9 mouse cellular contexts compared by ENCODE assay signal in genomic region chr10:91249681-91250195, GRCm38 (mm10).
A peak's percentile ranks its signal among the peaks of the same experiment; 100 is the strongest.
DNase-seq lines count a peak whose midpoint lies in the region; ATAC-seq and TF ChIP-seq lines count a peak whose summit lies in the region.
"Had no signal": no experiment of that assay in that cellular context is flagged by ENCODE, and none has a peak within 500 bp of the region (broad histone marks: within the 10 kb centered on the region; RNA-seq: fewer than 3 reads in every experiment).

No protein-coding gene starts in this region.

- H3K27me3 ChIP-seq in heart, embryonic 11.5 days (ENCODE audit: control insufficient read depth, insufficient read depth, low read length), result no peaks in the 10 kb centered on the region
- H3K27me3 ChIP-seq in lung, embryonic 16.5 days (ENCODE audit: control insufficient read depth, insufficient read depth, low read depth, low read length), result no peaks in the 10 kb centered on the region
- no peaks in the 10 kb centered on the region; the same call in 1 of the 2 replicates for H3K27me3 ChIP-seq in forebrain, postnatal 0 days (ENCODE audit: insufficient read depth, low read length)
- H3K27me3 ChIP-seq in neural tube, embryonic 13.5 days, result no peaks in the 10 kb centered on the region

- no peaks in the 10 kb centered on the region for H3K4me1 ChIP-seq in heart, embryonic 11.5 days (ENCODE audit: control insufficient read depth, insufficient read depth, low read length)
- H3K4me1 ChIP-seq in lung, embryonic 16.5 days (replicated peaks; ENCODE audit: control insufficient read depth, insufficient read depth, low read length), result no peaks in the 10 kb centered on the region
- H3K4me1 ChIP-seq in forebrain, postnatal 0 days (ENCODE audit: insufficient read depth), result no peaks in the 10 kb centered on the region
- peaks cover 4% of the 10 kb centered on the region; the same call in 1 of the 2 replicates for H3K4me1 ChIP-seq in neural tube, embryonic 13.5 days (replicated peaks)

- WGBS in heart, embryonic 11.5 days (ENCODE audit: insufficient replicate concordance), result 56% methylated on average over 18 of the region's 18 CpGs
- 41% methylated on average over 18 of the region's 18 CpGs for WGBS in lung, embryonic 16.5 days
- WGBS in forebrain, postnatal 0 days, result 38% methylated on average over 18 of the region's 18 CpGs
- WGBS in neural tube, embryonic 13.5 days, result 28% methylated on average over 18 of the region's 18 CpGs

- H3K4me2 ChIP-seq in heart, embryonic 11.5 days, result peak overlapping the region; percentile 21
- peak overlapping the region; percentile 37 for H3K4me2 ChIP-seq in lung, embryonic 16.5 days (ENCODE audit: low read depth, low read length)
- peak overlapping the region; percentile 23; the same call in 1 of the 2 replicates for H3K4me2 ChIP-seq in forebrain, postnatal 0 days (ENCODE audit: low read depth)
- peak overlapping the region; percentile 42 for H3K4me2 ChIP-seq in neural tube, embryonic 13.5 days

- H3K36me3 ChIP-seq in heart, embryonic 11.5 days (ENCODE audit: control insufficient read depth, insufficient read depth, low read length), result no peaks in the 10 kb centered on the region
- H3K36me3 ChIP-seq in lung, embryonic 16.5 days (ENCODE audit: control insufficient read depth, insufficient read depth, low read length), result no peaks in the 10 kb centered on the region
- no peaks in the 10 kb centered on the region for H3K36me3 ChIP-seq in forebrain, postnatal 0 days (ENCODE audit: insufficient read depth)
- no peaks in the 10 kb centered on the region for H3K36me3 ChIP-seq in neural tube, embryonic 13.5 days

- H3K27ac ChIP-seq in heart, embryonic 11.5 days (ENCODE audit: low read depth, low read length), result no peak overlapping the region
- no peak overlapping the region for H3K27ac ChIP-seq in lung, embryonic 16.5 days (ENCODE audit: low read length)
- H3K27ac ChIP-seq in forebrain, postnatal 0 days (ENCODE audit: low read depth, low read length), result no peak overlapping the region
- no peak overlapping the region for H3K27ac ChIP-seq in neural tube, embryonic 13.5 days (replicated peaks)

- no peak overlapping the region; the same call in 1 of the 2 replicates for H3K4me3 ChIP-seq in heart, embryonic 11.5 days (ENCODE audit: low read depth, low read length)
- H3K4me3 ChIP-seq in lung, embryonic 16.5 days (ENCODE audit: low read length), result peak overlapping the region; percentile 26
- no peak overlapping the region for H3K4me3 ChIP-seq in forebrain, postnatal 0 days (ENCODE audit: low read depth, low read length)
- no peak overlapping the region; the same call in 1 of the 2 replicates for H3K4me3 ChIP-seq in neural tube, embryonic 13.5 days

- intact Hi-C loops in heart, postnatal 14 days (cut with DNase I), result no loop called here

- no peak for TF ChIP-seq CTCF in forebrain, postnatal 0 days (IDR thresholded peaks at IDR 0.05; ENCODE audit: low read depth)

- no peak for ATAC-seq in heart, embryonic 11.5 days (replicated peaks; ENCODE audit: insufficient number of reproducible peaks, low FRiP score, low TSS enrichment)
- ATAC-seq in lung, embryonic 16.5 days (ENCODE audit: low read depth), result no peak
- ATAC-seq in forebrain, postnatal 0 days, result no peak
- peak; percentile 53; the same call in 1 of the 2 replicates for ATAC-seq in neural tube, embryonic 13.5 days (ENCODE audit: low read depth)

- DNase-seq in heart, postnatal 14 days, result no peak
- DNase-seq in lung, adult 18-20 months, result no peak
- DNase-seq in forebrain, postnatal 0 days, result no peak
- no peak for DNase-seq in frontal cortex, adult 2 months (ENCODE audit: extremely low spot score in 1 of 2, low spot score in 1 of 2)
- DNase-seq in yolk sac, embryonic 10.5 days (ENCODE audit: low spot score), result no peak
- DNase-seq: lung, postnatal 10 days had no signal

- no peak overlapping the region for H3K9ac ChIP-seq in heart, embryonic 11.5 days (ENCODE audit: low read depth, low read length)
- peak overlapping the region; percentile 8; the same call in 1 of the 2 replicates for H3K9ac ChIP-seq in lung, embryonic 16.5 days (ENCODE audit: low read length)
- no peak overlapping the region for H3K9ac ChIP-seq in forebrain, postnatal 0 days
- H3K9ac ChIP-seq in neural tube, embryonic 13.5 days, result 0 out of 2 replicates have a peak overlapping the region, but pooled peaks have one; percentile 31

- no peaks in the 10 kb centered on the region for H3K9me3 ChIP-seq in heart, embryonic 11.5 days (replicated peaks; ENCODE audit: control insufficient read depth, low read length)
- no peaks in the 10 kb centered on the region; the same call in 1 of the 2 replicates for H3K9me3 ChIP-seq in lung, embryonic 16.5 days (ENCODE audit: control insufficient read depth, low read length)
- no peaks in the 10 kb centered on the region for H3K9me3 ChIP-seq in forebrain, postnatal 0 days (ENCODE audit: low read length)
- no peaks in the 10 kb centered on the region for H3K9me3 ChIP-seq in neural tube, embryonic 13.5 days

Comparison
In these comparisons a context has a peak if more than half of its experiments do, and no peak if none do; other contexts are left out.
1. H3K9ac ChIP-seq: peak in lung, embryonic 16.5 days (single experiment) and neural tube, embryonic 13.5 days (single experiment); none in heart, embryonic 11.5 days (single experiment) and forebrain, postnatal 0 days (single experiment).
2. Peak in every context shown above with its lines, with median percentiles within 50 percentile points of each other: H3K4me2 ChIP-seq.